Mouse (Mus musculus) liver, adult 2 months (tissue): ENCODE results near the gene Prkag2.

ENCODE experiments used
- CTCF ChIP-seq: fragments of 200-500 bp; IDR thresholded peaks from 2 replicates; pipeline ENCODE4 v1.5.1; 2011; ENCODE audit warnings: low read depth, low read length, control low read depth
- POLR2A ChIP-seq: fragments of 200-500 bp; IDR thresholded peaks from 2 replicates; pipeline ENCODE4 v1.6.1; 2011; ENCODE audit warnings: low read length, control low read depth; ENCODE audit not compliant: insufficient read depth; ENCODE audit errors: extremely low read depth

DNA sequence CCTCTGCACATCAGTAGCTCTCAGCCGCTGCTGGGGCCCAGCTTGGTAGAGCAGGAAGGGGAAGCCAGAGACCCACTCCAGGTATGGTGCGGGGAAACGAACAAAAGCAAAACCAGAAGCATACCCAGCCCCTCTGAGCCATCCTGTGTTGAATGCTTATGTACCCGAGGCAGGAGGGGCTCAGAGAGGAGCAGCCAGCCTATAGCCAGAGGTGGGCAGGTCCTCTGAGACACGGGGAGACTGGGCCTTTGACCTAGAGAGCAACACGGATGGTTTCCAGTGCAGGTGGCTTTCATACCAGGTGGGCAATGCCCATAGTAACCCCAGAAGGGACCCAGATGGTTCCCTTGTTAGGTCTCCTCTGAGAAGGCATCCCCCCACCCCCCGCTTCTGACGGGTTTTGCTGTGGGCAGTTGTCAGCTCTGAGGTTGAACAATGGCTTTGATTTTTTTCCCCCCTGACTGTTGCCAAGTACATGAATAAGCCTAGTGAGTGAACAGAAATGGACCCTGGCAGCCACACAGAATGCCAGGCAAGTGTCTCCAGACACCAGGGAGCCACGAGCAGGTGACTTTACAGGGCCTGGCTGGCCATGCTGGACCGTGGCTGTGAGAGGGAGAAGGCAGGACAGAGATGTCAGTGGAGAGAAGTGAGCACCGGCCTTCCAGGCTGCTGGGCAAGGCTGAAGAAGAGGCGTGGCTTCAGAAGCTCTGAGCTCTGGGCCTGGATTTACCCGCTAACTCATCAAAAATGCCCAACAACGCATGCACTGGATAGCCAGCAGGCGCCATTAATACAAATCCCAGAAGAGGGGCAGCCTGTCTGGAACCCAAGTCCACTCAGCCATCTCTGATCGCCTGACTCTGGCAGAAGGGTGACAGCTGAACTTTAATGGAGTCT is 147.3 kb downstream of the Prkag2 start:
- TF ChIP-seq CTCF = no peak
- no peak for TF ChIP-seq POLR2A
